Mouse (Mus musculus): ENCODE results near the gene Myom3.

The Myom3 gene

GRCm38 (mm10) chr4:135761569-135761968, 2.1 kb downstream of the Myom3 start:
- DNase-seq = peak; percentile 47 to 58

GRCm38 (mm10) chr4:135762251-135762906, 2.9 kb downstream of the Myom3 start:
- DNase-seq = peak; percentile 82 to 91

GRCm38 (mm10) chr4:135764700-135765099, 5.2 kb downstream of the Myom3 start:
- DNase-seq = no peak

GRCm38 (mm10) chr4:135765707-135766106, 6.2 kb downstream of the Myom3 start:
- no peak for DNase-seq

GRCm38 (mm10) chr4:135766976-135767375, 7.5 kb downstream of the Myom3 start:
- peak; percentile 64 to 80 for DNase-seq

- peak; percentile 49 to 82 for DNase-seq
These were observed 9.3 kb downstream of the Myom3 start for GRCm38 (mm10) chr4:135768572-135769526.

- no peak for DNase-seq
These were observed 11.2 kb downstream of the Myom3 start for GRCm38 (mm10) chr4:135770611-135771305.

- DNase-seq = no peak
These were observed 12.1 kb downstream of the Myom3 start for GRCm38 (mm10) chr4:135771592-135771991.

- no peak for DNase-seq
These were observed 13.2 kb downstream of the Myom3 start for GRCm38 (mm10) chr4:135772671-135773070.

GRCm38 (mm10) chr4:135774496-135774895, 15.0 kb downstream of the Myom3 start:
- DNase-seq = no peak

GRCm38 (mm10) chr4:135776850-135777249, 17.3 kb downstream of the Myom3 start:
- no peak for DNase-seq

GRCm38 (mm10) chr4:135779661-135780060, 20.1 kb downstream of the Myom3 start:
- no peak for DNase-seq

GRCm38 (mm10) chr4:135780255-135780654, 20.7 kb downstream of the Myom3 start:
- peak in 1 of 2 experiments; percentile 31 for DNase-seq

- DNase-seq = no peak
These were observed 21.8 kb downstream of the Myom3 start for GRCm38 (mm10) chr4:135781304-135781703.

- DNase-seq = peak; percentile 25 to 53
These were observed 27.1 kb downstream of the Myom3 start for GRCm38 (mm10) chr4:135786581-135786980.

GRCm38 (mm10) chr4:135787271-135787670, 27.8 kb downstream of the Myom3 start:
- peak; percentile 44 to 71 for DNase-seq

GRCm38 (mm10) chr4:135789135-135789534, 29.6 kb downstream of the Myom3 start:
- DNase-seq = no peak

GRCm38 (mm10) chr4:135792821-135793220, 33.3 kb downstream of the Myom3 start:
- DNase-seq = no peak

GRCm38 (mm10) chr4:135797931-135798330, 38.4 kb downstream of the Myom3 start:
- DNase-seq = peak in 1 of 2 experiments; percentile 17

- DNase-seq = peak; percentile 95 to 96
These were observed 42.0 kb downstream of the Myom3 start for GRCm38 (mm10) chr4:135801543-135801942.

GRCm38 (mm10) chr4:135803299-135803698, 43.8 kb downstream of the Myom3 start:
- peak in 1 of 2 experiments; percentile 60 for DNase-seq

GRCm38 (mm10) chr4:135804169-135804568, 44.7 kb downstream of the Myom3 start:
- DNase-seq = no peak

- DNase-seq = no peak
These were observed 55.4 kb downstream of the Myom3 start for GRCm38 (mm10) chr4:135814896-135815295.
